ENCODE assay signal across 19 mouse cellular contexts in genomic region chr3:149348459-149348971, GRCm38 (mm10).
DNase-seq lines count a peak whose midpoint lies in the region; ATAC-seq and TF ChIP-seq lines count a peak whose summit lies in the region.
"Had no signal": no experiment of that assay in that cellular context is flagged by ENCODE, and none has a peak within 500 bp of the region (broad histone marks: within the 10 kb centered on the region; RNA-seq: fewer than 3 reads in every experiment).

No protein-coding gene starts in this region.

- peak overlapping the region; percentile 68 for H3K27ac ChIP-seq in heart, adult 2 months
- peak overlapping the region; percentile 46 for H3K27ac ChIP-seq in kidney, adult 2 months (ENCODE audit: insufficient read depth, low read depth, low read length)
- H3K27ac ChIP-seq: forebrain, embryonic 12.5 days; hindbrain, embryonic 10.5 days had no signal

- ATAC-seq in inflammation-experienced regulatory T-cells, adult 6 months: no peak

- no peak overlapping the region for H3K4me3 ChIP-seq in heart, adult 2 months
- no peak overlapping the region for H3K4me3 ChIP-seq in kidney, adult 2 months (ENCODE audit: insufficient read depth, low read depth, low read length)
- H3K4me3 ChIP-seq: forebrain, embryonic 12.5 days; hindbrain, embryonic 10.5 days; megakaryocyte, embryonic 14.5 days had no signal

- H3K4me1 ChIP-seq in heart, adult 2 months (ENCODE audit: control insufficient read depth, insufficient read depth, low read length): peaks cover 5% of the 10 kb centered on the region
- H3K4me1 ChIP-seq in kidney, adult 2 months (ENCODE audit: control insufficient read depth, insufficient read depth, low read length): no peaks in the 10 kb centered on the region
- H3K4me1 ChIP-seq: forebrain, embryonic 12.5 days; megakaryocyte, embryonic 14.5 days had no signal

- no peak for DNase-seq in heart, adult 2 months
- DNase-seq in heart, postnatal 36 days: no peak
- DNase-seq in kidney, adult 2 months: no peak
- DNase-seq in kidney, adult 11 months: no peak
- peak; percentile 72 for DNase-seq in Muller cell, postnatal 12 days (ENCODE audit: inconsistent ontology term)
- peak; percentile 45 for DNase-seq in lung, postnatal 25 days (ENCODE audit: low spot score)
- DNase-seq: adrenal gland, adult 2 months; cerebellum, adult 11-12 months; cerebellum, postnatal 36 days; gastrocnemius, postnatal 25 days; kidney, postnatal 14 days; left cerebral cortex, postnatal 4 days; right cerebral cortex, adult 18-20 months; thymus, postnatal 14 days had no signal

- H3K9ac ChIP-seq in heart, adult 2 months (ENCODE audit: low read depth, low read length): no peak overlapping the region
- H3K9ac ChIP-seq: forebrain, embryonic 12.5 days had no signal

- no peaks in the 10 kb centered on the region for H3K27me3 ChIP-seq in heart, adult 2 months (ENCODE audit: control insufficient read depth, insufficient read depth, low read length)
- H3K27me3 ChIP-seq in kidney, adult 2 months (replicated peaks; ENCODE audit: control insufficient read depth, insufficient read depth, low read length): no peaks in the 10 kb centered on the region
- H3K27me3 ChIP-seq: CH12.LX; forebrain, embryonic 12.5 days; megakaryocyte, embryonic 14.5 days had no signal

- WGBS in heart, adult 2 months: 49% methylated on average over 1 of the region's 1 CpGs
- 59% methylated on average over 1 of the region's 1 CpGs for WGBS in kidney, adult 2 months

- 0 out of 2 replicates have a peak, but pooled peaks have one; percentile 28 for TF ChIP-seq EP300 in heart, adult 2 months (IDR thresholded peaks at IDR 0.05; ENCODE audit: insufficient read depth, low read depth, low read length)

- no peak for TF ChIP-seq POLR2A in heart, adult 2 months (IDR thresholded peaks at IDR 0.05; ENCODE audit: insufficient read depth, low read depth, low read length)
- TF ChIP-seq POLR2A in kidney, adult 2 months (IDR thresholded peaks at IDR 0.05; ENCODE audit: low read depth, low read length): no peak

- TF ChIP-seq CTCF in heart, adult 2 months (IDR thresholded peaks at IDR 0.05): no peak
- no peak for TF ChIP-seq CTCF in kidney, adult 2 months (conservative IDR thresholded peaks at IDR 0.05; ENCODE audit: insufficient read depth, insufficient read length, low read depth, low read length)

- H3K36me3 ChIP-seq in heart, adult 2 months (ENCODE audit: control insufficient read depth, insufficient read depth, low read length): peaks cover 19% of the 10 kb centered on the region
- H3K36me3 ChIP-seq in kidney, adult 2 months (ENCODE audit: control insufficient read depth, insufficient read depth, low read length): no peaks in the 10 kb centered on the region
- H3K36me3 ChIP-seq: forebrain, embryonic 12.5 days; hindbrain, embryonic 10.5 days had no signal

- intact Hi-C loops in heart, adult 2 months (cut with DNase I): loop anchor here (2.0 to 5.0 kb wide), 5 partner anchors 18 to 461 kb away; no protein-coding TSS in a partner anchor
- intact Hi-C loops in heart, postnatal 36 days (cut with DNase I): loop anchor here (5.0 kb wide), 3 partner anchors 126 to 231 kb away; no protein-coding TSS in a partner anchor

- H3K79me2 ChIP-seq in heart, adult 2 months (replicated peaks; ENCODE audit: control insufficient read depth, insufficient read depth, low read length): no peaks in the 10 kb centered on the region

Comparison
In these comparisons a context has a peak if more than half of its experiments do, and no peak if none do; other contexts are left out.
1. DNase-seq: peak in Muller cell, postnatal 12 days (single experiment) and lung, postnatal 25 days (single experiment); none in heart, adult 2 months (0 of 2), heart, postnatal 36 days (0 of 2), kidney, adult 2 months (single experiment) and kidney, adult 11 months (single experiment).